Mouse (Mus musculus): ENCODE results near the gene Zdhhc16. TPM values are rescaled to one million over a fixed set of nuclear protein-coding genes. Genes with fewer than 3 reads are reported as not detected.
A peak's percentile ranks its signal among the peaks of the same experiment; 100 is the strongest.

Zdhhc16 gene
- 70.6 and 70.8 TPM in 2 replicates for polyA plus RNA-seq (2014; fragmentation: Nextera tagmentation; extraction: Ambion mirVana)

GRCm38 (mm10) chr19:41933179-41934086, at the start of gene Zdhhc16, which contains the start of gene Exosc1:
Gene Zdhhc16 (plus strand): TSS chr19:41933480.
Gene Exosc1 (minus strand): TSS chr19:41933423.
- Histone ChIP-seq H3K4me3 (replicated peaks; ENCODE audit: low read length) (peak within 1 kb of the TSS; percentile 85), H3K4me1 (replicated peaks; ENCODE audit: control insufficient read depth, insufficient read depth, low read length) (peaks cover 21% of the 10 kb centered on the region), H3K9ac (peak within 1 kb of the TSS; percentile 85), H3K4me2 (replicated peaks) (peak within 1 kb of the TSS; percentile 95), H3K27ac (peak within 1 kb of the TSS; percentile 77), H3K9me3 (ENCODE audit: control insufficient read depth, low read length) (no peaks in the 10 kb centered on the region), H3K27me3 (ENCODE audit: control insufficient read depth, insufficient read depth, low read length) (no peaks in the 10 kb centered on the region), H3K36me3 (replicated peaks; ENCODE audit: control insufficient read depth, insufficient read depth) (peaks cover 38% of the 10 kb centered on the region)
- WGBS: under 1% methylated on average over 47 of the region's 47 CpGs
- ATAC-seq (ENCODE audit: low FRiP score): peak; percentile 100
- DNase-seq (ENCODE audit: low spot score): peak; percentile 98

- H3K9me3 ChIP-seq (ENCODE audit: control insufficient read depth, low read length): no peaks in the 10 kb centered on the region
- no peak overlapping the region for H3K4me3 ChIP-seq (replicated peaks; ENCODE audit: low read length)
- no peak overlapping the region for H3K4me2 ChIP-seq (replicated peaks)
- no peak overlapping the region for H3K9ac ChIP-seq
- no peaks in the 10 kb centered on the region for H3K4me1 ChIP-seq (replicated peaks; ENCODE audit: control insufficient read depth, insufficient read depth, low read length)
- WGBS: 94% methylated on average over 9 of the region's 9 CpGs
- H3K27me3 ChIP-seq (ENCODE audit: control insufficient read depth, insufficient read depth, low read length): no peaks in the 10 kb centered on the region
- H3K27ac ChIP-seq: no peak overlapping the region
- ATAC-seq (ENCODE audit: low FRiP score): no peak
- no peak for DNase-seq (ENCODE audit: low spot score)
- peaks cover 94% of the 10 kb centered on the region for H3K36me3 ChIP-seq (replicated peaks; ENCODE audit: control insufficient read depth, insufficient read depth)
These were observed 49.4 kb upstream of the Zdhhc16 start for GRCm38 (mm10) chr19:41883882-41884281.

GRCm38 (mm10) chr19:41888191-41888590, 45.1 kb upstream of the Zdhhc16 start:
- H3K27ac ChIP-seq: no peak overlapping the region
- no peaks in the 10 kb centered on the region for H3K4me1 ChIP-seq (replicated peaks; ENCODE audit: control insufficient read depth, insufficient read depth, low read length)
- H3K4me3 ChIP-seq (replicated peaks; ENCODE audit: low read length): no peak overlapping the region
- peaks cover 87% of the 10 kb centered on the region for H3K36me3 ChIP-seq (replicated peaks; ENCODE audit: control insufficient read depth, insufficient read depth)
- H3K9ac ChIP-seq: no peak overlapping the region
- ATAC-seq (ENCODE audit: low FRiP score) (no peak), DNase-seq (ENCODE audit: low spot score) (no peak)
- H3K9me3 ChIP-seq (ENCODE audit: control insufficient read depth, low read length): no peaks in the 10 kb centered on the region
- no peak overlapping the region for H3K4me2 ChIP-seq (replicated peaks)
- no peaks in the 10 kb centered on the region for H3K27me3 ChIP-seq (ENCODE audit: control insufficient read depth, insufficient read depth, low read length)

GRCm38 (mm10) chr19:41894959-41895358, 38.3 kb upstream of the Zdhhc16 start:
- WGBS: 51% methylated on average over 7 of the region's 7 CpGs
- Histone ChIP-seq H3K36me3 (replicated peaks; ENCODE audit: control insufficient read depth, insufficient read depth) (peaks cover 21% of the 10 kb centered on the region), H3K4me3 (replicated peaks; ENCODE audit: low read length) (peak overlapping the region; percentile 76), H3K27me3 (ENCODE audit: control insufficient read depth, insufficient read depth, low read length) (no peaks in the 10 kb centered on the region), H3K4me2 (replicated peaks) (peak overlapping the region; percentile 90), H3K27ac (no peak overlapping the region), H3K9me3 (ENCODE audit: control insufficient read depth, low read length) (no peaks in the 10 kb centered on the region), H3K9ac (peak overlapping the region; percentile 62), H3K4me1 (replicated peaks; ENCODE audit: control insufficient read depth, insufficient read depth, low read length) (peaks cover 17% of the 10 kb centered on the region)
- DNase-seq (ENCODE audit: low spot score): no peak
- ATAC-seq (ENCODE audit: low FRiP score): no peak

- no peaks in the 10 kb centered on the region for H3K9me3 ChIP-seq (ENCODE audit: control insufficient read depth, low read length)
- peaks cover 17% of the 10 kb centered on the region for H3K4me1 ChIP-seq (replicated peaks; ENCODE audit: control insufficient read depth, insufficient read depth, low read length)
- H3K27me3 ChIP-seq (ENCODE audit: control insufficient read depth, insufficient read depth, low read length): no peaks in the 10 kb centered on the region
- H3K9ac ChIP-seq: peak within 1 kb of the TSS; percentile 62
- peak within 1 kb of the TSS; percentile 90 for H3K4me2 ChIP-seq (replicated peaks)
- peak within 1 kb of the TSS; percentile 29; the same call in 1 of the 2 replicates for H3K27ac ChIP-seq
- peak within 1 kb of the TSS; percentile 76 for H3K4me3 ChIP-seq (replicated peaks; ENCODE audit: low read length)
- ATAC-seq (ENCODE audit: low FRiP score) (peak; percentile 96), DNase-seq (ENCODE audit: low spot score) (peak; percentile 98)
- peaks cover 14% of the 10 kb centered on the region for H3K36me3 ChIP-seq (replicated peaks; ENCODE audit: control insufficient read depth, insufficient read depth)
- 1% methylated on average over 46 of the region's 46 CpGs for WGBS
These were observed 37.6 kb upstream of the Zdhhc16 start, which contains the start of gene Rrp12 for GRCm38 (mm10) chr19:41895460-41896318. Gene Rrp12 (minus strand): TSS chr19:41896173.

- H3K27ac ChIP-seq: no peak overlapping the region
- ATAC-seq (ENCODE audit: low FRiP score): peak; percentile 25; the same call in 1 of the 2 replicates
- WGBS: 17% methylated on average over 18 of the region's 18 CpGs
- peaks cover 17% of the 10 kb centered on the region for H3K4me1 ChIP-seq (replicated peaks; ENCODE audit: control insufficient read depth, insufficient read depth, low read length)
- H3K4me2 ChIP-seq (replicated peaks): peak overlapping the region; percentile 90
- H3K27me3 ChIP-seq (ENCODE audit: control insufficient read depth, insufficient read depth, low read length): no peaks in the 10 kb centered on the region
- no peak for DNase-seq (ENCODE audit: low spot score)
- H3K4me3 ChIP-seq (replicated peaks; ENCODE audit: low read length): peak overlapping the region; percentile 76
- peak overlapping the region; percentile 53 for H3K9ac ChIP-seq
- H3K9me3 ChIP-seq (ENCODE audit: control insufficient read depth, low read length): no peaks in the 10 kb centered on the region
- H3K36me3 ChIP-seq (replicated peaks; ENCODE audit: control insufficient read depth, insufficient read depth): peaks cover 8% of the 10 kb centered on the region
These were observed 37.0 kb upstream of the Zdhhc16 start for GRCm38 (mm10) chr19:41896319-41896711.

GRCm38 (mm10) chr19:41898860-41899259, 34.4 kb upstream of the Zdhhc16 start:
- WGBS: 51% methylated on average over 4 of the region's 4 CpGs
- no peak overlapping the region for H3K27ac ChIP-seq
- H3K9ac ChIP-seq: no peak overlapping the region
- H3K4me1 ChIP-seq (replicated peaks; ENCODE audit: control insufficient read depth, insufficient read depth, low read length): peaks cover 17% of the 10 kb centered on the region
- peak; percentile 57 for DNase-seq (ENCODE audit: low spot score)
- H3K27me3 ChIP-seq (ENCODE audit: control insufficient read depth, insufficient read depth, low read length): no peaks in the 10 kb centered on the region
- H3K4me3 ChIP-seq (replicated peaks; ENCODE audit: low read length): no peak overlapping the region
- no peak overlapping the region for H3K4me2 ChIP-seq (replicated peaks)
- H3K9me3 ChIP-seq (ENCODE audit: control insufficient read depth, low read length): no peaks in the 10 kb centered on the region
- ATAC-seq (ENCODE audit: low FRiP score): no peak
- H3K36me3 ChIP-seq (replicated peaks; ENCODE audit: control insufficient read depth, insufficient read depth): no peaks in the 10 kb centered on the region

- Histone ChIP-seq H3K27me3 (ENCODE audit: control insufficient read depth, insufficient read depth, low read length) (no peaks in the 10 kb centered on the region), H3K9me3 (ENCODE audit: control insufficient read depth, low read length) (no peaks in the 10 kb centered on the region), H3K36me3 (replicated peaks; ENCODE audit: control insufficient read depth, insufficient read depth) (no peaks in the 10 kb centered on the region), H3K4me2 (replicated peaks) (no peak overlapping the region), H3K4me1 (replicated peaks; ENCODE audit: control insufficient read depth, insufficient read depth, low read length) (peaks cover 6% of the 10 kb centered on the region; the same call in 1 of the 2 replicates), H3K9ac (no peak overlapping the region), H3K4me3 (replicated peaks; ENCODE audit: low read length) (no peak overlapping the region), H3K27ac (no peak overlapping the region)
- WGBS: 88% methylated on average over 8 of the region's 8 CpGs
- DNase-seq (ENCODE audit: low spot score) (no peak), ATAC-seq (ENCODE audit: low FRiP score) (no peak)
These were observed 32.7 kb upstream of the Zdhhc16 start for GRCm38 (mm10) chr19:41900495-41901090.

All from hindbrain, embryonic 14.5 days (tissue).